Mouse (Mus musculus) heart, adult 2 months (tissue): ENCODE measurements around the gene Fanci. TPM values are rescaled to one million over a fixed set of nuclear protein-coding genes. Genes with fewer than 3 reads are reported as not detected.

Experiments used
- DNase-seq, 2 experiments: peaks; one replicate each; pipeline ENCODE4 v3.0.0; 2021
- H3K27ac ChIP-seq: fragments of 200-600 bp; 2 replicates; pipeline ENCODE4 v1.8.1; 2022
- H3K27me3 ChIP-seq: fragments of 200-500 bp; 2 replicates; pipeline ENCODE4 v1.6.1; 2012; ENCODE audit warnings: mild to moderate bottlenecking, low read length, inconsistent platforms, mixed read lengths; ENCODE audit not compliant: control insufficient read depth, insufficient read depth
- H3K36me3 ChIP-seq: fragments of 200-500 bp; 2 replicates; pipeline ENCODE4 v1.6.1; 2012; ENCODE audit warnings: low read length, inconsistent platforms; ENCODE audit not compliant: control insufficient read depth, insufficient read depth
- H3K4me1 ChIP-seq: fragments of 200-500 bp; 2 replicates; pipeline ENCODE4 v1.6.1; 2011; ENCODE audit warnings: low read length; ENCODE audit not compliant: control insufficient read depth, insufficient read depth
- H3K4me3 ChIP-seq: fragments of 200-600 bp; 2 replicates; pipeline ENCODE4 v1.8.1; 2022
- H3K79me2 ChIP-seq: fragments of 200-500 bp; replicated peaks from 2 replicates; pipeline ENCODE4 v1.6.1; 2012; ENCODE audit warnings: mild to moderate bottlenecking, inconsistent platforms, low read length, moderate library complexity, mixed read lengths; ENCODE audit not compliant: control insufficient read depth, insufficient read depth
- H3K9ac ChIP-seq: fragments of 200-500 bp; 2 replicates; pipeline ENCODE4 v1.6.1; 2012; ENCODE audit warnings: low read depth, mild to moderate bottlenecking, control low read depth, inconsistent platforms, low read length, mixed read lengths
- CTCF ChIP-seq: fragments of 200-600 bp; IDR thresholded peaks from 2 replicates; pipeline ENCODE4 v1.8.1; 2022; ENCODE audit warnings: antibody characterized with exemption, mild to moderate bottlenecking, moderate library complexity
- EP300 ChIP-seq: fragments of 200-500 bp; IDR thresholded peaks from 2 replicates; pipeline ENCODE4 v1.6.1; 2011; ENCODE audit warnings: low read depth, low read length, control low read depth; ENCODE audit not compliant: insufficient read depth
- POLR2A ChIP-seq: fragments of 200-500 bp; IDR thresholded peaks from 2 replicates; pipeline ENCODE4 v1.6.1; 2011; ENCODE audit warnings: mild to moderate bottlenecking, low read depth, low read length, control low read depth; ENCODE audit not compliant: insufficient read depth
- WGBS: fragments of 180-500 bp; shearing (Covaris S2); methylation state at CpG from one replicate; pipeline ENCODE4 v1.1.7; 2018; 5-methylcytosine and 5-hydroxymethylcytosine counted together
- intact Hi-C: fragments of 180-260 bp; cut with DNase I; formaldehyde crosslinking; loops from one replicate; pipeline ENCODE4 v1.15.1; 2025
- polyA plus RNA-seq: library from polyadenylated mRNA; depleted of rRNA; stranded (reverse); fragments of >200 nt; gene quantifications from 2 replicates; pipeline ENCODE4 v1.2.3, GENCODE M21; 2012
- total RNA-seq, 2 experiments: library from RNA; stranded (reverse); gene quantifications; 2 replicates each; pipeline ENCODE4 v1.2.3; 2021

Gene Fanci
- total and polyA plus RNA-seq, 3 experiments: 0.08 to 0.34 (median 0.23) TPM

GRCm38 (mm10) chr7:79422876-79423275 lies 31.1 kb downstream of the Fanci start:
- intact Hi-C loops: no loop called here
- no peak overlapping the region for H3K4me3 ChIP-seq
- TF ChIP-seq CTCF: no peak
- TF ChIP-seq EP300: no peak
- TF ChIP-seq POLR2A: no peak

GRCm38 (mm10) chr7:79425804-79426203 lies 34.1 kb downstream of the Fanci start:
- DNase-seq: no peak
- intact Hi-C loops: no loop called here
- Histone ChIP-seq H3K36me3 (no peaks in the 10 kb centered on the region), H3K4me1 (no peaks in the 10 kb centered on the region), H3K27me3 (no peaks in the 10 kb centered on the region), H3K9ac (no peak overlapping the region), H3K79me2 (no peaks in the 10 kb centered on the region), H3K27ac (no peak overlapping the region), H3K4me3 (no peak overlapping the region)
- 87% methylated on average over 10 of the region's 10 CpGs for WGBS
- no peak for TF ChIP-seq EP300
- no peak for TF ChIP-seq CTCF
- TF ChIP-seq POLR2A: no peak

More at GRCm38 (mm10) chr7:79422876-79423275, 31.1 kb downstream of the Fanci start:
- 93% methylated on average over 10 of the region's 10 CpGs for WGBS
- Histone ChIP-seq H3K9ac (no peak overlapping the region), H3K4me1 (no peaks in the 10 kb centered on the region), H3K27ac (no peak overlapping the region), H3K36me3 (no peaks in the 10 kb centered on the region), H3K79me2 (no peaks in the 10 kb centered on the region), H3K27me3 (no peaks in the 10 kb centered on the region)
- DNase-seq: no peak

DNA sequence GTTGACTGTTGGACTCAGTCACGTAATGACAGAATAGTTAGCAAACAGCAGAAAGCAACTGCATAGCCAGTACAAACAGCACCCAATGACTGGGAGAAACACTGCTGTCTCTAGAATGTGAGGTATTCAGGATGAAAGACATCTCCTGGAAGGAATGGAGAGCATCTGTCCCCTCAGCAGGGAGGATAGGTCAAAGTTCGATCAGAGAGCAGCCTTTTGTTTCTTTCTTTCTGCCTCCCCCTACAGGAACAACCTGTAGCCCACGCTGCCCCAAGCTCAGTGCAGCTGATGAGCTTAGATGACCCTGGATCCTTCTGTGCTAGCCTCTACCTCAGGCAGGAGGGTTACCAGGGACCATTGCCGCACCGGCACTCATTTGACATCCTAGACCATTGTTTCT lies 36.5 kb downstream of the Fanci start:
- H3K79me2 ChIP-seq: no peaks in the 10 kb centered on the region
- DNase-seq: no peak
- no peaks in the 10 kb centered on the region for H3K36me3 ChIP-seq
- H3K9ac ChIP-seq: no peak overlapping the region
- no peaks in the 10 kb centered on the region for H3K27me3 ChIP-seq
- TF ChIP-seq EP300: no peak
- no peak for TF ChIP-seq POLR2A
- TF ChIP-seq CTCF: no peak
- intact Hi-C loops: no loop called here
- WGBS: 68% methylated on average over 5 of the region's 5 CpGs
- no peaks in the 10 kb centered on the region for H3K4me1 ChIP-seq
- H3K4me3 ChIP-seq: no peak overlapping the region
- H3K27ac ChIP-seq: no peak overlapping the region

- Histone ChIP-seq H3K4me1 (no peaks in the 10 kb centered on the region), H3K4me3 (no peak overlapping the region), H3K27ac (no peak overlapping the region), H3K79me2 (no peaks in the 10 kb centered on the region), H3K36me3 (no peaks in the 10 kb centered on the region), H3K9ac (no peak overlapping the region), H3K27me3 (no peaks in the 10 kb centered on the region)
- TF ChIP-seq POLR2A (no peak), CTCF (no peak), EP300 (no peak)
- DNase-seq: no peak
- WGBS: 67% methylated on average over 2 of the region's 2 CpGs
- intact Hi-C loops: no loop called here
Observed at GRCm38 (mm10) chr7:79440035-79440434, 48.3 kb downstream of the Fanci start.

GRCm38 (mm10) chr7:79447048-79447447 lies 55.3 kb downstream of the Fanci start:
- H3K79me2 ChIP-seq: no peaks in the 10 kb centered on the region
- WGBS: 87% methylated on average over 2 of the region's 2 CpGs
- TF ChIP-seq CTCF: no peak
- no peak for TF ChIP-seq POLR2A
- no peak for TF ChIP-seq EP300
- no peaks in the 10 kb centered on the region for H3K27me3 ChIP-seq
- H3K4me1 ChIP-seq: no peaks in the 10 kb centered on the region
- no peak overlapping the region for H3K4me3 ChIP-seq
- no peak overlapping the region for H3K27ac ChIP-seq
- intact Hi-C loops: no loop called here
- no peak for DNase-seq
- H3K36me3 ChIP-seq: no peaks in the 10 kb centered on the region
- no peak overlapping the region for H3K9ac ChIP-seq

DNA sequence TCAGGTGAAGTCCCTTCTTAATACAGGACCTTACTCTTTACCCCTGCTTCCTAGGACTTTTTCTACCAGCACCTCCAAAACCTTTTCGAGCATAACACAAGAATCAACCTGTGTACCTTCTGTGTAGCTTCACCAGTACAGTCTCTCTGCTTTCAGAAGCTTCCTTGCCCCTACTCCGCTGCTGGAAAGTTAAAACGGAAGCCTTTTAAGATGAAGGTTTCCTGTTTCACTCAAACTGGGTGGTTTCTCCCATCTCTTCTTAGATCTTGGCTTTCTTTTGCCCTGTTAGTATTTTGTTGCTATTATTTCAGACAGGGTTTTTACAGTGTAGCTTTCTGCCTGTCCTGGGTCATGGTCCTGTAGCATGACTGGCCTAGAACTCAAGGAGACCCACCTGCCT lies 55.8 kb downstream of the Fanci start:
- Histone ChIP-seq H3K27ac (no peak overlapping the region), H3K9ac (no peak overlapping the region), H3K36me3 (no peaks in the 10 kb centered on the region), H3K4me3 (no peak overlapping the region), H3K27me3 (no peaks in the 10 kb centered on the region), H3K79me2 (no peaks in the 10 kb centered on the region), H3K4me1 (no peaks in the 10 kb centered on the region)
- 90% methylated on average over 3 of the region's 3 CpGs for WGBS
- TF ChIP-seq CTCF (no peak), EP300 (no peak), POLR2A (no peak)
- intact Hi-C loops: no loop called here
- DNase-seq: no peak
